Mouse (Mus musculus) stomach, postnatal 0 days (tissue): ENCODE measurements around the gene Gne.
A peak's percentile ranks its signal among the peaks of the same experiment; 100 is the strongest.

Experiments used
- CTCF ChIP-seq: IDR thresholded peaks from 2 replicates; pipeline ENCODE4 v1.5.1; 2016; ENCODE audit warnings: antibody characterized with exemption, low read depth, mild to moderate bottlenecking, moderate library complexity
- EP300 ChIP-seq: optimal IDR thresholded peaks from 2 replicates; pipeline ENCODE3; 2016; ENCODE audit warnings: antibody characterized with exemption

- peak; percentile 33 for TF ChIP-seq CTCF
- no peak for TF ChIP-seq EP300
These were observed 54.3 kb downstream of the Gne start for GRCm38 (mm10) chr4:44029661-44030066.
